Mouse (Mus musculus) bone marrow, adult 2 months (tissue): ENCODE measurements around the gene Fyttd1. TPM values are rescaled to one million over a fixed set of nuclear protein-coding genes. Genes with fewer than 3 reads are reported as not detected.

Experiments
- H3K27ac ChIP-seq: fragments of 200-500 bp; 2 replicates; pipeline ENCODE4 v1.5.1; 2012; ENCODE audit warnings: low read depth, mild to moderate bottlenecking, control low read depth, inconsistent platforms, low read length; ENCODE audit not compliant: control insufficient read depth, poor library complexity, insufficient read depth
- H3K4me1 ChIP-seq: fragments of 200-500 bp; 2 replicates; pipeline ENCODE4 v1.6.1; 2011; ENCODE audit warnings: low read length; ENCODE audit not compliant: control insufficient read depth, insufficient read depth
- H3K4me3 ChIP-seq: fragments of 200-500 bp; replicated peaks from 2 replicates; pipeline ENCODE3; 2011; ENCODE audit warnings: mild to moderate bottlenecking, low read depth, low read length, control low read depth; ENCODE audit not compliant: control insufficient read depth
- CTCF ChIP-seq: fragments of 200-500 bp; IDR thresholded peaks from 2 replicates; pipeline ENCODE4 v1.5.1; 2011; ENCODE audit warnings: low read length, control low read depth; ENCODE audit not compliant: control insufficient read depth, insufficient read depth
- POLR2A ChIP-seq: fragments of 200-500 bp; IDR thresholded peaks from 2 replicates; pipeline ENCODE4 v1.6.1; 2011; ENCODE audit warnings: low read depth, mild to moderate bottlenecking, control low read depth, low read length, borderline replicate concordance; ENCODE audit not compliant: control insufficient read depth
- WGBS: fragments of 180-500 bp; shearing (Covaris S2); methylation state at CpG from one replicate; pipeline ENCODE4 v1.1.7; 2018; 5-methylcytosine and 5-hydroxymethylcytosine counted together
- polyA plus RNA-seq: library from polyadenylated mRNA; stranded (reverse); fragments of >200 nt; gene quantifications from 2 replicates; pipeline ENCODE4 v1.2.4, GENCODE M21; 2011; ENCODE audit warnings: low replicate concordance; ENCODE audit not compliant: missing spikeins, insufficient read depth, insufficient read length

The Fyttd1 gene
- polyA plus RNA-seq, 1 experiment = 12.0 TPM

GRCm38 (mm10) chr16:32948656-32949055 is 71.4 kb downstream of the Fyttd1 start:
- H3K4me1 ChIP-seq = peaks cover 2% of the 10 kb centered on the region
- H3K27ac ChIP-seq = no peak overlapping the region
- H3K4me3 ChIP-seq = no peak overlapping the region
- TF ChIP-seq CTCF (no peak), POLR2A (no peak)
- WGBS = 85% methylated on average over 5 of the region's 5 CpGs

GRCm38 (mm10) chr16:32949281-32949680 is 72.0 kb downstream of the Fyttd1 start:
- TF ChIP-seq POLR2A (no peak), CTCF (no peak)
- Histone ChIP-seq H3K4me1 (peaks cover 2% of the 10 kb centered on the region), H3K27ac (no peak overlapping the region), H3K4me3 (no peak overlapping the region)

- peaks cover 2% of the 10 kb centered on the region for H3K4me1 ChIP-seq
- H3K27ac ChIP-seq = no peak overlapping the region
- 85% methylated on average over 2 of the region's 2 CpGs for WGBS
- TF ChIP-seq CTCF = peak; percentile 49; the same call in 1 of the 2 replicates
- TF ChIP-seq POLR2A = no peak
- H3K4me3 ChIP-seq = no peak overlapping the region
Observed at GRCm38 (mm10) chr16:32951074-32951473, 73.8 kb downstream of the Fyttd1 start.

DNA sequence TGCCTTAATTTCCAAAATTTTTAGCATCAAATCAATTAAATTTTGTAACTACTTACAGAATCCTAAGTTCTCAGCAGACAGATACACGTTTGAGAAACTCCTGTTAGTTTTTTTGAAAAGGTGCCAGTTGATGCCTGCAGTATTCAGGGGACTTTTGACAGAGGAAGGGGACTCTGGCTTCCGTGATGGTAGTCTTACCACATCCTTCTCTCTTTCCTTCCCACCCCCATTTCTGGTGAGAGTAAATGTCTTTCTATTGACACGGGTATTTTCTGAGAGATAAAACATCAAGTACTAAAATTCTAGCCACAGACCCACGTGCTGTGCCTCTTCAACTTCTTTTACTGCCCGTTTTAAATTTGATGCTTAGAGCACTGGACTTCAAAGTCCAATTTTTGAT is 76.5 kb downstream of the Fyttd1 start:
- H3K27ac ChIP-seq = no peak overlapping the region
- no peaks in the 10 kb centered on the region for H3K4me1 ChIP-seq
- TF ChIP-seq CTCF (no peak), POLR2A (no peak)
- 18% methylated on average over 5 of the region's 5 CpGs for WGBS
- H3K4me3 ChIP-seq = no peak overlapping the region

DNA sequence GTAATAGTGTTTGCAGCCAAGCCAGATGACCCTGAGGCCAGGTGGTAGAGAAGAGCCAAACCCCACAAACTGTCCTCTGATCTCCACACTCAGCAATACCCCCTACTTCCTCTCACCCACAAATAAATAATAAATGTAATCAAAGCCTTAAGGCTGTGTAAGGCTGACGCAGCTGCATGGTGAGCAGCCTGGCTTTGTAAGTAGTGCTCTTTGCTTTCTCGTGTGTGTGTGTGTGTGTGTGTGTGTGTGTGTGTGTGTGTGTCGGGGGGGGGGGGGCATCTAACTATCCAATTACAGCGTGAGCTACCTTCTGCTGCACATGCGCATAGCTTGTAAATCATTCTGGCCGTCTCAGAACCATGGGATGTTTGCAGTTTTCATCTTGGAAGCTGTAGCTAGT is 77.0 kb downstream of the Fyttd1 start:
- H3K27ac ChIP-seq = no peak overlapping the region
- H3K4me3 ChIP-seq = no peak overlapping the region
- H3K4me1 ChIP-seq = no peaks in the 10 kb centered on the region
- TF ChIP-seq CTCF (no peak), POLR2A (no peak)
- WGBS = 80% methylated on average over 6 of the region's 6 CpGs

DNA sequence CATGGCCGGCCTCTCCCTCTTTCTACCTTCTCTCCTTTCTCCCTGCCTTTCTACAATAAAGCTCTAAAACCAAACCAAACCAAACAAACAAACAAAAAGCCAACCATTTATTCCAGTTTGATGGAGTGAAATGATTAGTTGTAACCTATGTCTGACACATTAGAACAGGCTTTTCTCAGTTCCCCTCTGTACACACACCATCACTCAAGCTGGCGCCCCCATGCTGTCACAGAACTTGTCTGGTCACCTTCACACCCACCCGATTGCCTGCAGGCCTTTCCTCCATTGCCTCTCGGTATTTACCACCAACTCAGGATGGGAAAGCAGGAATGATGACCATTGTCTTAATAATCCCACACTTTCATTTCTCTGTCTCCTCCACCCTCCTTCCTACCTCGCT is 79.6 kb downstream of the Fyttd1 start:
- H3K27ac ChIP-seq = no peak overlapping the region
- H3K4me3 ChIP-seq = no peak overlapping the region
- TF ChIP-seq POLR2A = no peak
- TF ChIP-seq CTCF = peak; percentile 13; the same call in 1 of the 2 replicates
- H3K4me1 ChIP-seq = no peaks in the 10 kb centered on the region
- 81% methylated on average over 5 of the region's 5 CpGs for WGBS

Other genes with a start within 250 kb of the Fyttd1 start
- gene Tnk2, start 233.6 kb upstream of the Fyttd1 start, polyA plus RNA-seq = 70.2 and 105 TPM in 2 replicates
- gene Muc4, start 141.6 kb upstream of the Fyttd1 start, polyA plus RNA-seq = not detected in 2 replicates
- gene Muc20, start 80.1 kb upstream of the Fyttd1 start, polyA plus RNA-seq = not detected in 2 replicates
- not detected in 2 replicates for gene Smbd1, start 67.0 kb upstream of the Fyttd1 start, polyA plus RNA-seq
- gene Rubcn, start 266 bp downstream of the Fyttd1 start, polyA plus RNA-seq = 12.8 and 25.8 TPM in 2 replicates
- gene Lrch3, start 36.6 kb downstream of the Fyttd1 start, polyA plus RNA-seq = 6.2 and 13.0 TPM in 2 replicates
- 1.8 TPM in 1 of 2 replicates, not detected in the other for gene Iqcg, start 178.7 kb downstream of the Fyttd1 start, polyA plus RNA-seq
- gene Rpl35a, start 179.0 kb downstream of the Fyttd1 start, polyA plus RNA-seq = 942 and 1,406 TPM in 2 replicates
- 2.4 and 3.3 TPM in 2 replicates for gene Lmln, start 185.0 kb downstream of the Fyttd1 start, polyA plus RNA-seq